Mouse (Mus musculus) liver, postnatal 0 days (tissue): Measurements from ENCODE around the gene Hyls1.

ENCODE experiments used
- CTCF ChIP-seq: sonication (generic); IDR thresholded peaks from 2 replicates; pipeline ENCODE4 v1.5.1; 2016; ENCODE audit warnings: antibody characterized with exemption, low read depth
- EP300 ChIP-seq: IDR thresholded peaks from 2 replicates; pipeline ENCODE4 v1.6.1; 2016; ENCODE audit warnings: antibody characterized with exemption, low read depth, mild to moderate bottlenecking

- TF ChIP-seq CTCF (no peak), EP300 (no peak)
Observed at GRCm38 (mm10) chr9:35513900-35514299, 56.3 kb downstream of the Hyls1 start.
